Mouse (Mus musculus): ENCODE measurements around the gene Gm42715.
"Not testable (repeated sequence)": the region's sequence is repeated elsewhere in the genome, so short reads cannot be mapped to it uniquely, and the experiment has no call there.

The Gm42715 gene

DNA sequence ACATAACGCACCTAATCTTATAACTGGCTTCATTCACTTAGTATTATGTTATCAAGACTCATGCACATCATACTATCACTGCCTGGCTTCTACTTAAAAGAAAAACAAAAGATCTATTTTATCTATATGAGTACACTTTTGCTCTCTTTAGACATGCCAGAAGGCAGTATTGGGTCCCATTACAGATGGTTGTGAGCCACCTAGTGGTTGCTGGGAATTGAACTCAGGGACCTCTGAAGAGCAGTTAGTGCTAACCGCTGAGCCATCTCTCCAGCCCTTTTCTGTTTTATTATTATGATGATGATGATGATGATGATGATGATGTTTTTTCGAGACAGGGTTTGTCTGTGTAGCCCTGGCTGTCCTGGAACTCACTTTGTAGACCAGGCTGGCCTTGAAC, 21.0 kb upstream of the Gm42715 start:
- peak; percentile 59 for DNase-seq

DNA sequence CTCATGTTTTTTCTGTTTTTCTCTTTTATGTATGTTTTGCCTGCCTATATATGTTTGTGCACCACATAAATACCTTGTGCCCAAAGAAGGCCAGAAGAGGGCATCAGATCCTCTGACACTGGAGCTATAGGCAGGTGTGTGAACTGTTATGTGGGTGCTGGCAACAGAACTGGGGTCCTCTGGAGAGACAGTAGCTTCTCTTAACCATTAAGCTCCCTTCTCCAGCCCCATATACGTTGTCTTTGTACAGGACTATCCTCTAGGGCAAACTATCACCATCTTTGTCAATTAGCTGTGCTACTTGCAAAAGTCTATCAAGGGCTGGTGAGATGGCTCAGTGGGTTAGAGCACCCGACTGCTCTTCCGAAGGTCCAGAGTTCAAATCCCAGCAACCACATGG, 11.1 kb upstream of the Gm42715 start:
- DNase-seq = no peak

DNA sequence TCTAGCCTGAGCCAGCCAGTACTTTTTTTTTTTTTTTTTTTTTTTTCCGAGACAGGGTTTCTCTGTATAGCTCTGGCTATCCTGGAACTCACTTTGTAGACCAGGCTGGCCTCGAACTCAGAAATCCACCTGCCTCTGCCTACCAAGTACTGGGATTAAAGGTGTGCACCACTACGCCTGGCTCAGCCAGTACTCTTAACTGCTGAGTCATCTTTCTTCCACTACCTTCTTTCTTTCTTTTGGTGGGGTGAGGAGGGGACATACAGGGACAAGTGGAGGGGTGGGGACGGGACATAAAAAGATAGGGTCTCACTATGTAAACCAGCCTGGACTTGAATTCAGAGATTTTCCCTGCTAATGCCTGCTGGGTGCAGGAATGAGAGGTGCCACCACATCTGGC, 9.6 kb upstream of the Gm42715 start:
- not testable (repeated sequence) for DNase-seq

GRCm38 (mm10) chr7:127511241-127511640, 8.1 kb upstream of the Gm42715 start:
- DNase-seq = peak; percentile 23

- peak; percentile 99 for DNase-seq
Observed at GRCm38 (mm10) chr7:127511808-127512230, 7.6 kb upstream of the Gm42715 start, which contains the start of gene Srcap. Gene Srcap, plus strand, starts transcription at chr7:127511983.

- DNase-seq = peak; percentile 96
Observed at GRCm38 (mm10) chr7:127512231-127513015, 7.0 kb upstream of the Gm42715 start.

GRCm38 (mm10) chr7:127513016-127513390, 6.4 kb upstream of the Gm42715 start:
- DNase-seq = no peak

GRCm38 (mm10) chr7:127513781-127514180, 5.6 kb upstream of the Gm42715 start:
- no peak for DNase-seq

- DNase-seq = peak; percentile 9
Observed at GRCm38 (mm10) chr7:127515846-127516245, 3.5 kb upstream of the Gm42715 start.

GRCm38 (mm10) chr7:127516344-127516743, 3.0 kb upstream of the Gm42715 start:
- DNase-seq = no peak

DNA sequence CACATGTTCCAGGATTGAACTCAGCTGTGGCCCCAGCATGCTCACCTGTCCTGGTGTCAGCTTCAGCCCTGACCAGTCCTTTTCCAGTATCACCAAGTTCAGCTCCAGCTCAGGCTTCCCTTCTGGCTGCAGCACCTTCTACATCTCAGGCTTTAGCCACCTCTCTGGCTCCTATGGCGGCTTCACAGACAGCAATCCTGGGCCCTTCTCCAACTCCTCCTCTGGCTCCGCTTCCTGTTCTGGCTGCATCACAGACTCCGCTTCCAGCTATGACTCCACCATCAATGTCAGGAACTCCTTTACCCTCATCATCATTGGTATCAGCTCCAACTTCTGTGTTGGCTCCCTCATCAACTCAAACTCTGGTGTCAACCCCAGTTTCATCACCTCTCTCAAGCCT, 22.3 kb downstream of the Gm42715 start:
- DNase-seq = no peak

DNA sequence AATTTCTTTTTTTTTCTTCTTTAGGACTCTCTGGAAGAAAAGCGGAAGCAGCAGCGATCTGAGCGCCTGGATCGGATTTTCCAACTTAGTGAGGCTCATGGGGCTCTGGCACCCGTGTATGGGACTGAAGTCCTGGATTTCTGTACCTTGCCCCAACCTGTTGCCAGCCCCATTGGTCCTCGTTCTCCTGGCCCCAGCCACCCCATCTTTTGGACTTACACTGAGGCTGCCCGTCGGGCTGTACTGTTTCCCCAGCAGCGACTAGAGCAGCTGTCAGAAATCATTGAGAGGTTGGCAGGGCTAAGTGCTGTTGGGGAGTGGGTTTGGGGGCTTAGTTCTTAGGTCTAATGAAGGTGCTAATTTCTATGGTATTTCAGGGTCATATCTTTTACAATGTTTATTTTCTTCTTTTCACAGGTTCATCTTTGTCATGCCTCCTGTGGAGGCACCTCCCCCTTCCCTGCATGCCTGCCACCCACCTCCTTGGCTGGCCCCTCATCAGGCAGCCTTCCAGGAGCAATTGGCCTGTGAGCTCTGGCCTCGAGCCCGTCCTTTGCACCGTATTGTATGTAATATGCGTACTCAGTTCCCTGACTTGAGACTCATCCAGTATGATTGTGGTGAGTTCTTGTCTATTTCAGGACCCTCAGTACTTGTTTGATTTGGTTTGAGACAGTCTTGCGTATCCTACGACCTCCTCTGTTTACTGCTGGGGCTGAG, 29.9 kb downstream of the Gm42715 start:
- no peak for DNase-seq

GRCm38 (mm10) chr7:127551558-127551957, 32.2 kb downstream of the Gm42715 start:
- no peak for DNase-seq

GRCm38 (mm10) chr7:127560580-127560979, 41.2 kb downstream of the Gm42715 start:
- DNase-seq = no peak

DNA sequence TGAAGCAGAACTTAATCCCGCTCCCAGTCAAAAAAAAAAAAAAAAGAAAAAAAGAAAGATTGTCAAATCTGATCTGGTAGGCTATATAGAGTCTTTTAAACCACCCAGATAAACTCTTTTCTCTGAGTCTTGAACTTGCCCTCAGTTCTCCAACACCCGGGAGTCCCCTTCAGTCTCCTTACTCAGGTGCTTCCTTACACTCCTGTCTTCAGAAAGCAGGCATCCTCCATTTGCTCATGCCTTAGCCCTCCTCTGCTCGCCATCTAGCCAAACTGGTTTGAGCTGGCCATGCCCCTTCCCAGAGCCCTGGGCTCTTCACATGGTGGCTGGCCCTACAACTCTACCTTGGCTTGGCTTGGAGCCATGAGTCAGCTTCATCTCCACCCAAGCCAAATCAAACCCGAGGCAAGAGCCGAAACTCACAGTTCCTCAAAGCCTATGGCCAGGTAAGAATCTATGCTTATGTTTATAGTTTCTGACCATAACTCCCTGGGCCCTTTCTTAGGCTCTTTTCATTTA, 42.0 kb downstream of the Gm42715 start, which contains the start of gene Tmem265:
Gene Tmem265 (plus strand): TSS at position 51 of the 519 bp plus-strand sequence.
- no peak for DNase-seq

- DNase-seq = no peak
Observed at GRCm38 (mm10) chr7:127564381-127565150, 45.2 kb downstream of the Gm42715 start.

GRCm38 (mm10) chr7:127572895-127573471, 53.6 kb downstream of the Gm42715 start, which contains the start of gene Phkg2:
Gene Phkg2, plus strand, starts transcription at chr7:127573340.
- DNase-seq = peak; percentile 99

- no peak for DNase-seq
Observed at GRCm38 (mm10) chr7:127573503-127574008, 54.2 kb downstream of the Gm42715 start.

- no peak for DNase-seq
Observed at GRCm38 (mm10) chr7:127574115-127574514, 54.7 kb downstream of the Gm42715 start.

DNA sequence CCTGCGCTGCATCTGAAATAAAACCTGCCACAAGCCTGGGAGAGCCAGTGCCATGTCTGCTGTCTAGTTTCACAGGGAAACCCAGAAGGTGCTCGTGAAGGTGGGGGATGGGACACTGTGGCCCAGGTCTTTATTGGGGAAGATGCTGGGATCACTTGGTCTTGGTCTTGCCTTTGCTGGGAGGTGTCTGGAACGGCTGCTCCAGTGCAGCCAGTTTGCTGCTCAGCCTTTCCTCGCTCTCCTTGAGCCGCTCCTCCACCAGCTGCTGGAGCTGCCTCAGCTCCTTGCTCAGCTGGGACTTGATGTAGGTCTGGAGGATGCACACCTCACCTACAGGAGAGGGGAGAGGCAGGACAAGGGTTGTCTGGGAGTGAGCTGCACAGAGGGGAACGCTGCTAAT, 63.9 kb downstream of the Gm42715 start:
- no peak for DNase-seq

DNA sequence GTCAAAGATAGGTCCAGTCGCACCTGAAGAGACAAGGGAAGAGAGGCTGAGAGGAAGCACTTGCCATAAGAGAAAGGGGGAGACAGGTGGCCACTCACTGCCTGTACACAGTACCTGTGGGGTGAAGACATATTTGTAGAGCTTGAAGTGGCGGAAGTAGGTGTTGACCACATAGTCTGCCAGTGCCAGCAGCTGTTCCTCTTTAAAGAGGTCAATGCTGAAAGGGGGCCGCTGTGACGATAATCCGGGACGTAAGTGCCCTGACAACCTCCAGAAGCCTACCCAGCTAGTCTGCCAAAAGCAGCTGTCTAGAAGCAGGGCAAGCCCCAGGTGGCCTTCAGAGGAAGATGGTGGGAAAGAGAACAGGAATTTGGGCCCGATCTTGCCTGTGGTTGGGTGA, 65.6 kb downstream of the Gm42715 start:
- DNase-seq = no peak

- no peak for DNase-seq
Observed at GRCm38 (mm10) chr7:127586149-127586548, 66.8 kb downstream of the Gm42715 start.
